Mouse (Mus musculus) stomach, embryonic 15.5 days (tissue): ENCODE measurements around the gene Ntrk1. TPM values are rescaled to one million over a fixed set of nuclear protein-coding genes. Genes with fewer than 3 reads are reported as not detected.

Experiments used
- ATAC-seq: fragments of 200-750 bp; cut with Nextera tagmentation; 2 replicates; pipeline ENCODE4 v1.8.0; 2017; ENCODE audit warnings: low read depth, moderate number of reproducible peaks, moderate TSS enrichment; ENCODE audit not compliant: insufficient read depth, low FRiP score
- H3K27ac ChIP-seq: fragments of 300-500 bp; sonication (generic); 2 replicates; pipeline ENCODE4 v1.5.1; 2015; ENCODE audit warnings: mild to moderate bottlenecking, inconsistent platforms
- H3K27me3 ChIP-seq: fragments of 300-500 bp; sonication (generic); replicated peaks from 2 replicates; pipeline ENCODE4 v1.6.1; 2015; ENCODE audit warnings: inconsistent platforms
- H3K36me3 ChIP-seq: fragments of 300-500 bp; sonication (generic); 2 replicates; pipeline ENCODE4 v1.6.1; 2015; ENCODE audit warnings: inconsistent platforms
- H3K4me1 ChIP-seq: fragments of 300-500 bp; sonication (generic); 2 replicates; pipeline ENCODE4 v1.6.1; 2015; ENCODE audit warnings: inconsistent platforms
- H3K4me2 ChIP-seq: fragments of 300-500 bp; sonication (generic); 2 replicates; pipeline ENCODE4 v1.6.1; 2015; ENCODE audit warnings: mild to moderate bottlenecking, inconsistent platforms
- H3K4me3 ChIP-seq: fragments of 300-500 bp; sonication (generic); replicated peaks from 2 replicates; pipeline ENCODE4 v1.5.1; 2015; ENCODE audit warnings: inconsistent platforms
- H3K9ac ChIP-seq: fragments of 300-500 bp; sonication (generic); 2 replicates; pipeline ENCODE4 v1.6.1; 2015; ENCODE audit warnings: inconsistent platforms
- H3K9me3 ChIP-seq: fragments of 300-500 bp; sonication (generic); 2 replicates; pipeline ENCODE4 v1.6.1; 2016; ENCODE audit warnings: inconsistent platforms
- WGBS: fragments of 180-500 bp; shearing (Covaris S2); methylation state at CpG from one replicate; pipeline ENCODE4 v1.1.7; 2015; 5-methylcytosine and 5-hydroxymethylcytosine counted together
- polyA plus RNA-seq: library from polyadenylated mRNA; unstranded; fragments of >200 nt; fragmentation: Nextera tagmentation; extraction: Ambion mirVana; gene quantifications from 2 replicates; pipeline ENCODE4 v1.2.1, GENCODE M21; 2015

Gene Ntrk1
- polyA plus RNA-seq, 1 experiment from 2014 or later, result 2.2 TPM

GRCm38 (mm10) chr3:87783282-87784023 is 11.5 kb downstream of the Ntrk1 start:
- Histone ChIP-seq H3K36me3 (no peaks in the 10 kb centered on the region), H3K9ac (no peak overlapping the region), H3K4me1 (peaks cover 10% of the 10 kb centered on the region; the same call in 1 of the 2 replicates), H3K4me2 (no peak overlapping the region), H3K4me3 (no peak overlapping the region), H3K9me3 (no peaks in the 10 kb centered on the region), H3K27me3 (peaks cover 4% of the 10 kb centered on the region; the same call in 1 of the 2 replicates), H3K27ac (no peak overlapping the region)
- no peak for ATAC-seq
- WGBS, result 83% methylated on average over 25 of the region's 25 CpGs

GRCm38 (mm10) chr3:87779086-87779485 is 15.9 kb downstream of the Ntrk1 start:
- H3K4me3 ChIP-seq, result no peak overlapping the region
- H3K27ac ChIP-seq, result no peak overlapping the region
- H3K4me1 ChIP-seq, result 0 out of 2 replicates have a peak, but pooled peaks cover 3% of the 10 kb centered on the region
- H3K27me3 ChIP-seq, result peaks cover 17% of the 10 kb centered on the region; the same call in 1 of the 2 replicates
- H3K36me3 ChIP-seq, result no peaks in the 10 kb centered on the region
- no peak for ATAC-seq
- no peak overlapping the region for H3K9ac ChIP-seq
- H3K9me3 ChIP-seq, result no peaks in the 10 kb centered on the region
- no peak overlapping the region for H3K4me2 ChIP-seq
- WGBS, result 49% methylated on average over 2 of the region's 2 CpGs

- Histone ChIP-seq H3K27me3 (peaks cover 17% of the 10 kb centered on the region; the same call in 1 of the 2 replicates), H3K27ac (no peak overlapping the region), H3K4me1 (0 out of 2 replicates have a peak, but pooled peaks cover 3% of the 10 kb centered on the region), H3K4me3 (no peak overlapping the region), H3K4me2 (no peak overlapping the region), H3K9me3 (no peaks in the 10 kb centered on the region), H3K36me3 (no peaks in the 10 kb centered on the region), H3K9ac (no peak overlapping the region)
- 53% methylated on average over 23 of the region's 23 CpGs for WGBS
- no peak for ATAC-seq
These were observed 16.7 kb downstream of the Ntrk1 start for GRCm38 (mm10) chr3:87778283-87778682.

- 29% methylated on average over 6 of the region's 6 CpGs for WGBS
- Histone ChIP-seq H3K27me3 (no peaks in the 10 kb centered on the region), H3K9me3 (no peaks in the 10 kb centered on the region), H3K4me1 (peaks cover 17% of the 10 kb centered on the region), H3K27ac (no peak overlapping the region), H3K4me2 (no peak overlapping the region), H3K9ac (no peak overlapping the region), H3K36me3 (no peaks in the 10 kb centered on the region), H3K4me3 (no peak overlapping the region)
- no peak for ATAC-seq
These were observed 23.9 kb downstream of the Ntrk1 start for GRCm38 (mm10) chr3:87771088-87771487.

GRCm38 (mm10) chr3:87770280-87770679 is 24.7 kb downstream of the Ntrk1 start:
- no peak overlapping the region for H3K9ac ChIP-seq
- H3K36me3 ChIP-seq, result no peaks in the 10 kb centered on the region
- no peaks in the 10 kb centered on the region for H3K27me3 ChIP-seq
- ATAC-seq, result no peak
- H3K27ac ChIP-seq, result no peak overlapping the region
- 0% methylated on average over 4 of the region's 4 CpGs for WGBS
- peaks cover 20% of the 10 kb centered on the region for H3K4me1 ChIP-seq
- no peak overlapping the region for H3K4me2 ChIP-seq
- H3K9me3 ChIP-seq, result no peaks in the 10 kb centered on the region
- H3K4me3 ChIP-seq, result no peak overlapping the region

- no peak overlapping the region for H3K9ac ChIP-seq
- H3K27me3 ChIP-seq, result no peaks in the 10 kb centered on the region
- H3K27ac ChIP-seq, result no peak overlapping the region
- no peaks in the 10 kb centered on the region for H3K36me3 ChIP-seq
- ATAC-seq, result no peak
- WGBS, result 72% methylated on average over 8 of the region's 8 CpGs
- H3K4me1 ChIP-seq, result peaks cover 27% of the 10 kb centered on the region
- no peak overlapping the region for H3K4me3 ChIP-seq
- H3K9me3 ChIP-seq, result no peaks in the 10 kb centered on the region
- no peak overlapping the region for H3K4me2 ChIP-seq
These were observed 25.5 kb downstream of the Ntrk1 start for GRCm38 (mm10) chr3:87769506-87769905.

- WGBS, result under 1% methylated on average over 32 of the region's 37 CpGs
These were observed 26.1 kb downstream of the Ntrk1 start for GRCm38 (mm10) chr3:87768844-87769243.

GRCm38 (mm10) chr3:87768431-87768830 is 26.5 kb downstream of the Ntrk1 start:
- no peaks in the 10 kb centered on the region for H3K27me3 ChIP-seq
- H3K9ac ChIP-seq, result peak overlapping the region; percentile 41; the same call in 1 of the 2 replicates
- peaks cover 38% of the 10 kb centered on the region for H3K4me1 ChIP-seq
- 31% methylated on average over 6 of the region's 6 CpGs for WGBS
- peak overlapping the region; percentile 75 for H3K4me2 ChIP-seq
- ATAC-seq, result no peak
- peak overlapping the region; percentile 84 for H3K27ac ChIP-seq
- no peaks in the 10 kb centered on the region for H3K36me3 ChIP-seq
- no peaks in the 10 kb centered on the region for H3K9me3 ChIP-seq
- peak overlapping the region; percentile 58 for H3K4me3 ChIP-seq

More at GRCm38 (mm10) chr3:87768844-87769243, 26.1 kb downstream of the Ntrk1 start:
- ATAC-seq, result peak; percentile 74
- H3K4me2 ChIP-seq, result peak overlapping the region; percentile 75
- peak overlapping the region; percentile 58 for H3K4me3 ChIP-seq
- no peaks in the 10 kb centered on the region for H3K36me3 ChIP-seq
- peaks cover 34% of the 10 kb centered on the region for H3K4me1 ChIP-seq
- peak overlapping the region; percentile 84 for H3K27ac ChIP-seq
- H3K9me3 ChIP-seq, result no peaks in the 10 kb centered on the region
- H3K9ac ChIP-seq, result peak overlapping the region; percentile 41; the same call in 1 of the 2 replicates
- no peaks in the 10 kb centered on the region for H3K27me3 ChIP-seq

- peak overlapping the region; percentile 58 for H3K4me3 ChIP-seq
- ATAC-seq, result no peak
- peak overlapping the region; percentile 75 for H3K4me2 ChIP-seq
- H3K36me3 ChIP-seq, result no peaks in the 10 kb centered on the region
- WGBS, result 69% methylated on average over 8 of the region's 8 CpGs
- H3K9me3 ChIP-seq, result no peaks in the 10 kb centered on the region
- H3K9ac ChIP-seq, result peak overlapping the region; percentile 41; the same call in 1 of the 2 replicates
- H3K4me1 ChIP-seq, result peaks cover 43% of the 10 kb centered on the region
- peak overlapping the region; percentile 84 for H3K27ac ChIP-seq
- no peaks in the 10 kb centered on the region for H3K27me3 ChIP-seq
These were observed 27.2 kb downstream of the Ntrk1 start for GRCm38 (mm10) chr3:87767764-87768163.

- Histone ChIP-seq H3K4me1 (peaks cover 51% of the 10 kb centered on the region), H3K4me2 (peak overlapping the region; percentile 75), H3K27me3 (no peaks in the 10 kb centered on the region), H3K9me3 (no peaks in the 10 kb centered on the region), H3K9ac (no peak overlapping the region), H3K4me3 (no peak overlapping the region), H3K27ac (peak overlapping the region; percentile 91; the same call in 1 of the 2 replicates), H3K36me3 (no peaks in the 10 kb centered on the region)
- 85% methylated on average over 3 of the region's 3 CpGs for WGBS
- ATAC-seq, result no peak
These were observed 28.7 kb downstream of the Ntrk1 start for GRCm38 (mm10) chr3:87766284-87766667.

- Histone ChIP-seq H3K4me3 (no peak overlapping the region), H3K9me3 (no peaks in the 10 kb centered on the region), H3K36me3 (no peaks in the 10 kb centered on the region), H3K9ac (no peak overlapping the region), H3K4me1 (peaks cover 49% of the 10 kb centered on the region), H3K4me2 (peak overlapping the region; percentile 75), H3K27ac (peak overlapping the region; percentile 91), H3K27me3 (no peaks in the 10 kb centered on the region)
- no peak for ATAC-seq
- WGBS, result 77% methylated on average over 5 of the region's 5 CpGs
These were observed 29.2 kb downstream of the Ntrk1 start for GRCm38 (mm10) chr3:87765631-87766283.

- peaks cover 47% of the 10 kb centered on the region for H3K4me1 ChIP-seq
- H3K27me3 ChIP-seq, result no peaks in the 10 kb centered on the region
- H3K9ac ChIP-seq, result no peak overlapping the region
- 22% methylated on average over 10 of the region's 10 CpGs for WGBS
- H3K9me3 ChIP-seq, result no peaks in the 10 kb centered on the region
- ATAC-seq, result peak; percentile 31; the same call in 1 of the 2 replicates
- peak overlapping the region; percentile 16; the same call in 1 of the 2 replicates for H3K4me3 ChIP-seq
- peak overlapping the region; percentile 91 for H3K27ac ChIP-seq
- no peaks in the 10 kb centered on the region for H3K36me3 ChIP-seq
- H3K4me2 ChIP-seq, result peak overlapping the region; percentile 46
These were observed 29.9 kb downstream of the Ntrk1 start for GRCm38 (mm10) chr3:87765091-87765490.
